Mouse (Mus musculus) midbrain, embryonic 16.5 days (tissue): ENCODE measurements around the gene Kcnh4. TPM values are rescaled to one million over a fixed set of nuclear protein-coding genes. Genes with fewer than 3 reads are reported as not detected.

Source experiments
- ATAC-seq: fragments of 200-750 bp; cut with Nextera tagmentation; 2 replicates; pipeline ENCODE4 v1.8.0; 2017; ENCODE audit warnings: moderate TSS enrichment
- H3K27ac ChIP-seq: fragments of 300-500 bp; sonication (generic); 2 replicates; pipeline ENCODE4 v1.5.1; 2014; ENCODE audit warnings: mild to moderate bottlenecking, low read length, mixed read lengths
- H3K27me3 ChIP-seq: fragments of 300-500 bp; sonication (generic); 2 replicates; pipeline ENCODE4 v1.6.1; 2014; ENCODE audit warnings: low read depth, low read length, mixed read lengths; ENCODE audit not compliant: control insufficient read depth, insufficient read depth
- H3K36me3 ChIP-seq: fragments of 300-500 bp; sonication (generic); 2 replicates; pipeline ENCODE4 v1.6.1; 2014; ENCODE audit warnings: mild to moderate bottlenecking, low read length, moderate library complexity, mixed read lengths; ENCODE audit not compliant: control insufficient read depth, insufficient read depth
- H3K4me1 ChIP-seq: fragments of 300-500 bp; sonication (generic); 2 replicates; pipeline ENCODE4 v1.6.1; 2014; ENCODE audit warnings: mild to moderate bottlenecking, low read length, mixed read lengths; ENCODE audit not compliant: control insufficient read depth, insufficient read depth
- H3K4me2 ChIP-seq: fragments of 300-500 bp; sonication (generic); 2 replicates; pipeline ENCODE4 v1.6.1; 2014; ENCODE audit warnings: mild to moderate bottlenecking, low read length, mixed read lengths
- H3K4me3 ChIP-seq: fragments of 300-500 bp; sonication (generic); 2 replicates; pipeline ENCODE4 v1.5.1; 2014; ENCODE audit warnings: low read depth, mild to moderate bottlenecking, low read length, moderate library complexity, mixed read lengths
- H3K9ac ChIP-seq: fragments of 300-500 bp; sonication (generic); 2 replicates; pipeline ENCODE4 v1.6.1; 2014; ENCODE audit warnings: low read depth, low read length, mixed read lengths
- H3K9me3 ChIP-seq: fragments of 300-500 bp; sonication (generic); replicated peaks from 2 replicates; pipeline ENCODE4 v1.6.1; 2014; ENCODE audit warnings: mild to moderate bottlenecking, low read length, mixed read lengths; ENCODE audit not compliant: control insufficient read depth, poor library complexity, severe bottlenecking
- WGBS: fragments of 180-500 bp; shearing (Covaris S2); extraction: QIAGEN DNeasy Blood & Tissue Kit; methylation state at CpG from one replicate; pipeline ENCODE4 v1.1.7; 2014; 5-methylcytosine and 5-hydroxymethylcytosine counted together
- polyA plus RNA-seq: library from polyadenylated mRNA; unstranded; fragments of >200 nt; fragmentation: Nextera tagmentation; extraction: Ambion mirVana; gene quantifications from 2 replicates; pipeline ENCODE4 v1.2.1, GENCODE M21; 2015

Gene Kcnh4
- polyA plus RNA-seq, 1 experiment from 2014 or later, result 11.4 TPM

GRCm38 (mm10) chr11:100789702-100790101 is 30.0 kb upstream of the Kcnh4 start:
- Histone ChIP-seq H3K36me3 (peaks cover 10% of the 10 kb centered on the region), H3K4me2 (no peak overlapping the region), H3K27ac (no peak overlapping the region), H3K9me3 (no peaks in the 10 kb centered on the region), H3K9ac (no peak overlapping the region), H3K4me3 (no peak overlapping the region), H3K4me1 (no peaks in the 10 kb centered on the region), H3K27me3 (no peaks in the 10 kb centered on the region)
- 84% methylated on average over 3 of the region's 3 CpGs for WGBS
- ATAC-seq, result no peak

- 94% methylated on average over 2 of the region's 2 CpGs for WGBS
- Histone ChIP-seq H3K9ac (no peak overlapping the region), H3K4me3 (no peak overlapping the region), H3K4me1 (no peaks in the 10 kb centered on the region), H3K27me3 (no peaks in the 10 kb centered on the region), H3K27ac (no peak overlapping the region), H3K36me3 (peaks cover 13% of the 10 kb centered on the region), H3K4me2 (no peak overlapping the region), H3K9me3 (no peaks in the 10 kb centered on the region)
- no peak for ATAC-seq
Measured at GRCm38 (mm10) chr11:100785774-100786173, 26.0 kb upstream of the Kcnh4 start.

- no peak overlapping the region for H3K27ac ChIP-seq
- no peak overlapping the region for H3K9ac ChIP-seq
- H3K27me3 ChIP-seq, result no peaks in the 10 kb centered on the region
- H3K4me2 ChIP-seq, result no peak overlapping the region
- H3K4me3 ChIP-seq, result no peak overlapping the region
- WGBS, result 81% methylated on average over 8 of the region's 8 CpGs
- no peak for ATAC-seq
- H3K36me3 ChIP-seq, result peaks cover 13% of the 10 kb centered on the region
- H3K4me1 ChIP-seq, result no peaks in the 10 kb centered on the region
- no peaks in the 10 kb centered on the region for H3K9me3 ChIP-seq
Measured at GRCm38 (mm10) chr11:100784286-100784685, 24.5 kb upstream of the Kcnh4 start.

DNA sequence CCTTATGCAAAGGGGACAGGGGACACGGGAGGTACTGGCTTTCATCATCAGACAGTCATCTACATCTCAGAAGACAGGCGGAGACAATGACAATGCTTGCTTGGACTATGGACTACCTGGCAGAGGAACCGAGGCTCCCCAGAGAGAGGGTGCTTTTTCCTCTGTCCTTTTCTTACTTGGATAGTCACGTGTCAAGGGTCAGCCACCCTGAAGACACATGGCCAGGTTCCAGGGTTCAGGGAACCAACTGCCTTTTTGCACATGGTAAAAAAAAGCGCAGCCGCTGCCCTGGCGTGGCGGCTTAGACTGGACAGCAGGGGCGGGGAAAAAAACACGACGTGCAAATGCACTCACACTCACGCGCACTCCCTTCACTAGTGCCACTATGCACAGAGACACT is 22.8 kb upstream of the Kcnh4 start:
- Histone ChIP-seq H3K27ac (no peak overlapping the region), H3K4me3 (no peak overlapping the region), H3K9ac (no peak overlapping the region), H3K27me3 (no peaks in the 10 kb centered on the region), H3K4me1 (no peaks in the 10 kb centered on the region), H3K9me3 (no peaks in the 10 kb centered on the region), H3K36me3 (peaks cover 9% of the 10 kb centered on the region; the same call in 1 of the 2 replicates), H3K4me2 (no peak overlapping the region)
- ATAC-seq, result no peak
- 88% methylated on average over 13 of the region's 13 CpGs for WGBS

DNA sequence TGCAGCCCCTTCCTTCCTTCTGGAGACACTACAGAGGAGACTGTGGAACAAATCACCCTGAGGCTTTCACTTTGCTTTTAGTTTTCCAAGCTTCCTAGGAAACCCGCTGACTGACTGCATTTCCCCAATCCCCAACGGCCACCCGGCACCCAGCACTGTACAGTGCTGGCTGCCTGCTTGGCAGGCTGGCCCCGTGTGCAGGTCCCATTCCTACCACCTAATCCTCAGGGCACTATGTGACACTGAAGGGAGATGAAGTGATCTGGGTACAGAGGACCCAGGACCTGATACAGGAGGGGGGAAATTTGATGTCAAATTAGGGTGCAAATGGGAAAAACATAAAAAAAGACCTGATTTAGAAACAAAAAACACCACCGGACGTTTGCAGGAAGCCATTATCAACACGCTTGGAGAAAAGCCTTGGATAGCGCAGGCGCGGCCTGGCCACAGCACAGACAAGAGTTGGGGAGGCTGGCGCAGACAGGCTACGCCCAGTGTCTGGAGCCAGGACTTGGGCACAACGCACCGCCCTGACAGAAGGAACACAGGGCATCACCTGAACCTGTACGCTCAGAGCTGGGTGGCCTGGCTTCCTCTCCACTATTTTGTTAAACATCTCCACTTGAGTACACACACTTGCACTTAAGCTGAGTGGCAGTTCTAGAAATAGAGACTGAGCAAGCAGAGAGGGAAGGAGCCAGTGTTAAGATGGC is 22.2 kb upstream of the Kcnh4 start:
- H3K4me3 ChIP-seq, result no peak overlapping the region
- 92% methylated on average over 15 of the region's 15 CpGs for WGBS
- no peaks in the 10 kb centered on the region for H3K27me3 ChIP-seq
- ATAC-seq, result no peak
- no peak overlapping the region for H3K27ac ChIP-seq
- H3K4me1 ChIP-seq, result no peaks in the 10 kb centered on the region
- peaks cover 9% of the 10 kb centered on the region; the same call in 1 of the 2 replicates for H3K36me3 ChIP-seq
- H3K9me3 ChIP-seq, result no peaks in the 10 kb centered on the region
- no peak overlapping the region for H3K9ac ChIP-seq
- H3K4me2 ChIP-seq, result no peak overlapping the region

GRCm38 (mm10) chr11:100780247-100780646 is 20.5 kb upstream of the Kcnh4 start:
- no peaks in the 10 kb centered on the region for H3K27me3 ChIP-seq
- no peak overlapping the region for H3K4me3 ChIP-seq
- no peaks in the 10 kb centered on the region for H3K4me1 ChIP-seq
- no peak overlapping the region for H3K27ac ChIP-seq
- H3K9ac ChIP-seq, result no peak overlapping the region
- ATAC-seq, result no peak
- peaks cover 7% of the 10 kb centered on the region; the same call in 1 of the 2 replicates for H3K36me3 ChIP-seq
- WGBS, result 82% methylated on average over 8 of the region's 8 CpGs
- H3K9me3 ChIP-seq, result no peaks in the 10 kb centered on the region
- no peak overlapping the region for H3K4me2 ChIP-seq

DNA sequence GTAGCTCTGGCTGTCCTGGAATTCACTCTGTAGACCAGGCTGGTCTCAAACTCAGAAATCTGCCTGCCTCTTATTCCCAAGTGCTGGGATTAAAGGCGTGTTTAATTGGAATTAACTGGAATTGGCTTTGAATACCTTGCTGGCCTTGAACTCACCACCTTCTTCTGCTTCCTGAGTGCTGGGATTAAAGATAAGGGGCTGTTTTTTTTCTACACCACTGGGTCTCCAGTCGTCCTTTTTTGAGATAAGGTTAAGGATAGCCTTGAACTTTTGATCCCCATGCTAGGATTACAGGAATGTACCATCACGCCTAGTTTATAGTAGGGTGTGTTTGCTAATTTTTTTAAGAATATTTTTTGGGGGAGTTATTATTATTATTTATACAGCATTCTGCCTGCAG is 18.3 kb upstream of the Kcnh4 start:
- WGBS, result 76% methylated on average over 3 of the region's 3 CpGs
- H3K9me3 ChIP-seq, result no peaks in the 10 kb centered on the region
- no peak overlapping the region for H3K4me2 ChIP-seq
- peaks cover 4% of the 10 kb centered on the region; the same call in 1 of the 2 replicates for H3K36me3 ChIP-seq
- no peaks in the 10 kb centered on the region for H3K4me1 ChIP-seq
- H3K27me3 ChIP-seq, result no peaks in the 10 kb centered on the region
- no peak overlapping the region for H3K27ac ChIP-seq
- no peak overlapping the region for H3K4me3 ChIP-seq
- ATAC-seq, result no peak
- no peak overlapping the region for H3K9ac ChIP-seq

GRCm38 (mm10) chr11:100775921-100776320 is 16.2 kb upstream of the Kcnh4 start:
- Histone ChIP-seq H3K36me3 (no peaks in the 10 kb centered on the region), H3K4me1 (no peaks in the 10 kb centered on the region), H3K4me3 (no peak overlapping the region), H3K4me2 (no peak overlapping the region), H3K27ac (no peak overlapping the region), H3K27me3 (no peaks in the 10 kb centered on the region), H3K9ac (no peak overlapping the region), H3K9me3 (no peaks in the 10 kb centered on the region)
- 84% methylated on average over 10 of the region's 10 CpGs for WGBS
- ATAC-seq, result no peak

GRCm38 (mm10) chr11:100774261-100774660 is 14.5 kb upstream of the Kcnh4 start:
- H3K27me3 ChIP-seq, result no peaks in the 10 kb centered on the region
- no peak overlapping the region for H3K27ac ChIP-seq
- H3K4me3 ChIP-seq, result no peak overlapping the region
- ATAC-seq, result no peak
- peaks cover 3% of the 10 kb centered on the region; the same call in 1 of the 2 replicates for H3K4me1 ChIP-seq
- H3K9ac ChIP-seq, result no peak overlapping the region
- 79% methylated on average over 4 of the region's 4 CpGs for WGBS
- no peaks in the 10 kb centered on the region for H3K9me3 ChIP-seq
- no peak overlapping the region for H3K4me2 ChIP-seq
- no peaks in the 10 kb centered on the region for H3K36me3 ChIP-seq
